Mouse (Mus musculus) inflammation-experienced regulatory T-cells, adult 6 months (primary cell): ENCODE data around the gene Dnah8. TPM values are rescaled to one million over a fixed set of nuclear protein-coding genes. Genes with fewer than 3 reads are reported as not detected.

ENCODE experiments used
- ATAC-seq: one replicate; pipeline ENCODE4 v1.8.0; 2017
- polyA plus RNA-seq, 3 experiments: library from polyadenylated mRNA; unstranded; fragments of 100-300 nt; shearing (Covaris generic); gene quantifications; one replicate each; pipeline ENCODE4 v1.2.1; 2017

Gene Dnah8
- polyA plus RNA-seq, 3 experiments from 2014 or later: 18.6 to 20.0 (median 19.2) TPM

- no peak for ATAC-seq
Observed at GRCm38 (mm10) chr17:30831170-30831569, 207.0 kb downstream of the Dnah8 start.

- no peak for ATAC-seq
Observed at GRCm38 (mm10) chr17:30835419-30835818, 211.3 kb downstream of the Dnah8 start.

GRCm38 (mm10) chr17:30837031-30837430 is 212.9 kb downstream of the Dnah8 start:
- ATAC-seq: no peak

GRCm38 (mm10) chr17:30840046-30840445 is 215.9 kb downstream of the Dnah8 start:
- ATAC-seq: no peak

- ATAC-seq: no peak
Observed at GRCm38 (mm10) chr17:30842312-30842711, 218.2 kb downstream of the Dnah8 start.

GRCm38 (mm10) chr17:30844321-30844791 is 220.2 kb downstream of the Dnah8 start:
- no peak for ATAC-seq

GRCm38 (mm10) chr17:30847498-30847897 is 223.3 kb downstream of the Dnah8 start:
- ATAC-seq: no peak

GRCm38 (mm10) chr17:30848086-30848485 is 223.9 kb downstream of the Dnah8 start:
- ATAC-seq: no peak

- ATAC-seq: no peak
Observed at GRCm38 (mm10) chr17:30848804-30849203, 224.7 kb downstream of the Dnah8 start.

- ATAC-seq: no peak
Observed at GRCm38 (mm10) chr17:30849813-30850212, 225.7 kb downstream of the Dnah8 start.

GRCm38 (mm10) chr17:30852345-30852744 is 228.2 kb downstream of the Dnah8 start:
- ATAC-seq: no peak

GRCm38 (mm10) chr17:30857347-30857746 is 233.2 kb downstream of the Dnah8 start:
- ATAC-seq: no peak

GRCm38 (mm10) chr17:30858586-30859259 is 234.6 kb downstream of the Dnah8 start:
- no peak for ATAC-seq

GRCm38 (mm10) chr17:30859989-30860585 is 235.9 kb downstream of the Dnah8 start:
- ATAC-seq: no peak

GRCm38 (mm10) chr17:30860606-30861005 is 236.5 kb downstream of the Dnah8 start:
- ATAC-seq: no peak

- no peak for ATAC-seq
Observed at GRCm38 (mm10) chr17:30866281-30866680, 242.1 kb downstream of the Dnah8 start.

GRCm38 (mm10) chr17:30866966-30867365 is 242.8 kb downstream of the Dnah8 start:
- ATAC-seq: no peak

- no peak for ATAC-seq
Observed at GRCm38 (mm10) chr17:30871040-30871439, 246.9 kb downstream of the Dnah8 start.

- no peak for ATAC-seq
Observed at GRCm38 (mm10) chr17:30874276-30874675, 250.1 kb downstream of the Dnah8 start.

GRCm38 (mm10) chr17:30877456-30877855 is 253.3 kb downstream of the Dnah8 start:
- no peak for ATAC-seq

- no peak for ATAC-seq
Observed at GRCm38 (mm10) chr17:30878626-30879025, 254.5 kb downstream of the Dnah8 start.

GRCm38 (mm10) chr17:30880391-30880790 is 256.2 kb downstream of the Dnah8 start:
- ATAC-seq: no peak

- no peak for ATAC-seq
Observed at GRCm38 (mm10) chr17:30881001-30881400, 256.8 kb downstream of the Dnah8 start.

- ATAC-seq: no peak
Observed at GRCm38 (mm10) chr17:30882206-30882605, 258.1 kb downstream of the Dnah8 start.
